Mouse (Mus musculus): ENCODE measurements around the gene Eno1. TPM values are rescaled to one million over a fixed set of nuclear protein-coding genes. Genes with fewer than 3 reads are reported as not detected.

The Eno1 gene
- total RNA-seq, 2 experiments from 2014 or later = 416 to 459 TPM

DNA sequence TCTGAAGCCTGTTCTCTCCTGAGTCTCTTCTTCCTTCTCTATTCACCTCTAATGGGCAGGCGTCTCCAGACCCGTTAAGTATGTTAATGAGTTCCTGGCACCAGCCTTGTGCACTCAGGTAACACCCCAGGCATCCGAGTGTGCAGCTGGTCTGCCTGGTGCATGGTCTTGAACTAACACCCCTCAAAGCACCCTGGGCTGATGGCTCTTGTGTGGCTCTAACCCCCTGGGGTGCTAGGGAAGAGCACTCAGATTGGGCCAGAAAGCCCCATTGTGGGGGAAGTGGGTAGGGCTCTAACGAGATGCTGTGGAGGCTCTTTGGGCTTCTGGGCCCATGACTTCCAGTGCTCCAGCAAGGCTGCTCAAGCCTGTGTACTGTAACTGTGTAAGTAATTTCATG lies 5.2 kb downstream of the Eno1 start:
- no peak for DNase-seq (ENCODE audit: low spot score in 2 of 2)
- intact Hi-C loops (cut with DNase I) = no loop called here

DNA sequence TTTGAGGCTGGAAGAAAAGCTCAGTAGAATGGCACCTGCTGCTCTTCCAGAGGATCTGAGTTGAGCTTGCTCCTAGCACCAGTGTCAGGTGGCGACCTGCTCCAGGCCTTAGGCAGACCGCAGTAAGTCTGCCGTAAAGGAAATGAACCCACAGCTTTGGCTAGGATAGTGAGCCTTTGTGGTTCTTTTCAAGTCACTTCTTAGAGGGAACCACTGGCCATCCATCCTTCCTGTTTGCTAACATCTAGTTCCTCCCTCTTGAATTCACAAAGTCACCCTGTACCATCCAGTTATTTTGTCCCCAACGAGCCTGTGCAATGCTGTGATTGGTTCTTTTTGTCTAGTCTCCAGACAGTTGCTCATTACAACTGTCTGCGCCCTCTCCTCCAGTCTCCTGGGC lies 6.2 kb downstream of the Eno1 start:
- DNase-seq (ENCODE audit: low spot score in 2 of 2) = no peak
- intact Hi-C loops (cut with DNase I) = no loop called here

- intact Hi-C loops (cut with DNase I) = no loop called here
These were observed 9.4 kb downstream of the Eno1 start for GRCm38 (mm10) chr4:150245876-150246275.

GRCm38 (mm10) chr4:150248009-150248408 lies 11.5 kb downstream of the Eno1 start:
- DNase-seq (ENCODE audit: low spot score in 2 of 2) = peak; percentile 59 to 64
- intact Hi-C loops (cut with DNase I) = loop anchor here (2.0 kb wide), 1 partner anchor 71 kb away; no protein-coding TSS in a partner anchor

More at GRCm38 (mm10) chr4:150245876-150246275, 9.4 kb downstream of the Eno1 start:
- no peak for DNase-seq (ENCODE audit: low spot score in 2 of 2)

DNA sequence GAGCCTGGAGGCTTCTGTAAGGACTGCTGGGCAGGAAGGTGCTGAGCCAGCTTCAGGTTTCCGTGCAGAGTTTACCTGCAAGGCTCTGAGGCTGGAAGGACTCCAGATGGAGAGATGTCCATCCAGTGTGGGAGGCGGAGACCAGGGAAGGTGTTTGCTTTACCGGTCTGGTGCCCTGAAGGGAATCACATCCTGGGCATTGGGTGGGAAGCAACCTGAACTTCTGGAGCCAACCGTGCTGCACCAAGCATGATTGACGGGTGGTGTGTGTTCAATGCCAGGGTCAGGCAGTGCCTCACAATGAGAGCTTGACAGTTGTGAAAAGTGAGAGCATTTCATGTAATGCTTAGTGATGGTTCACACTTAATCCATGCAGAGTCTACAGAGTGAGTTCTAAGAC lies 12.4 kb downstream of the Eno1 start:
- no peak for DNase-seq (ENCODE audit: low spot score in 2 of 2)
- intact Hi-C loops (cut with DNase I) = loop anchor here (2.0 kb wide), 1 partner anchor 72 kb away; no protein-coding TSS in a partner anchor

- no peak for DNase-seq (ENCODE audit: low spot score in 2 of 2)
- intact Hi-C loops (cut with DNase I) = loop anchor here (2.0 kb wide), 1 partner anchor 73 kb away; no protein-coding TSS in a partner anchor
These were observed 13.3 kb downstream of the Eno1 start for GRCm38 (mm10) chr4:150249731-150250270.

DNA sequence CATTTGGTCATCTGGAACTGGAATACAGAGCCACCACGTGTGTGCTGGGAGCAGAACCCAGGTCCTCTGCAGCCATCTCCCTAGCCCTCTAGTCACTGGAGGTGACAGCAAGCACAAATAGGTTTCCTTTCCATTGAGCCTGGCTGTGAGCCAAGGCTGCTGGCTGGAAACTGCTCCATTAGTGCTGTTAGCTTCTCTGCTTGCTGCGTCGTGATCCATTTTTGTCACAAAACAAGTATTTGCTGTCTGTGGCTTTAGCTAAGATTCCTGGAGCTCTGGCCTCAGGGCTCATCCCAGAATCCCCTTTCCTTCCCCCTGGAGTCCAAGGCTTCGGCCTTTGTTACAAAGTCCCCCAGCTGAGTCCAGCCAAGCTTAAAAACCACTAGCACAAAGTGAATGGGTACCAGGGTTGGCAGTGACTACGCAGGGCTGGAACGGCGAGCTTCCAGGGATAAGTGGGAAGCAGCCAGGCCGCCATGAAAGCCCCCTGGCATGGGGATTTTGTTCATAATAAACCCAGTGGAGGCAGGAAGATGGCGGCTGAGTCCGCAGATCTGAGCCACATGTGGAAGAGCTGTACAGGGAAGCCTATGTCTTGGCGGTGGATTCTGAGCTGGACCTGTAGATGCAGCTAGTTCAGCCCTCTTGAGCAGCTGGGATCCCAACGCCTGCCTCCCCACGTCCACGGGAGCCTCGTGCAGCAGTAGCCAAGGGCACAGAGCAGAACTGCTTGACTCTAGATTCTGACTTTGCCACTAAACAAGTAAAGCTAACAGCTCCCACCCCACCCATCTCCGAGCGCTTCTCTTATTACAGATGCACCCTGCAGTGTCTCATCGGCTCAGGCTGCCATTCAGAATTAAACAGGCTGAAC lies 14.3 kb downstream of the Eno1 start:
- DNase-seq (ENCODE audit: low spot score in 2 of 2) = no peak
- intact Hi-C loops (cut with DNase I) = no loop called here

DNA sequence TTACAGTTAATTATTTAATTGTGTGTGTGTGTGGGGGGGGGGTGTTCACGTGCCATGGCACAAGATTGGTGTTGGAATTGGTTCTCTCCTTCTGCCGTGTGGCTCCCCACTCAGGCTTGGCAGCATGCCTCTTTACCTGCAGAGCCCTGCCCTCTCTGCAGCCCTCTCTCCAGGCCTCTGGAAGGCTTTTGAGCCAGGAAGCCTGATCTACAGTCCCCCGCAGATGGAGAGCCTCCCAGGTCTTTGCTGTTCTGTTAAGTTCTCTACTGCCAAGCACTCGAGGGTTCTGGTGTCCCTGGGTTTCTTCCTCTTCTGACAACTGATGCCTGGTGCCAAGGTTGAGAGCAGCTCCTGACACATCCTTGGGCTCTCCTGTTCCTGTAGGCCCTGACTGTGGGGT lies 17.9 kb downstream of the Eno1 start:
- intact Hi-C loops (cut with DNase I) = no loop called here
- no peak for DNase-seq (ENCODE audit: low spot score in 2 of 2)

DNA sequence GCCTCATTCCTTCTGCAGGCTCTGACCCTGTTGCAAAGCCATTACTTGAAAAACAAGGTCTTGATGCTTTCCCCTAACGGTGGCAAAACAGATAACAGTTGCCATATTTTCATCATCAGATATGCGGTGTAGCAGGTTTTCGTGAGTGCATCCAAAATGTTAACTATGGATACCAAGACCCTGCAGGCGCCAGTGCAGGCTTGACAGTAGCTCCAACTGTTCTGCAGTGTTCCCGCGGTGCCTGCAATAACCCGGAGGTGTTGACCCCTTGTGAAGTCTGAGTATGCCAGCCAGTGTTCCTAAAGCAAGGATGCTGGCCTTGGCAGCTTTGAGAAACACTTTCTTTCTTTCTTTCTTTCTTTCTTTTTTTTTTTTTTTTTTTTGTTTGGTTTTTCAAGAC lies 18.7 kb downstream of the Eno1 start:
- intact Hi-C loops (cut with DNase I) = no loop called here
- no peak for DNase-seq (ENCODE audit: low spot score in 2 of 2)

GRCm38 (mm10) chr4:150257252-150258204 lies 21.0 kb downstream of the Eno1 start:
- intact Hi-C loops (cut with DNase I) = loop anchor here (2.0 kb wide), 1 partner anchor 207 kb away; no protein-coding TSS in a partner anchor
- DNase-seq (ENCODE audit: low spot score in 2 of 2) = peak; percentile 53 to 60

DNA sequence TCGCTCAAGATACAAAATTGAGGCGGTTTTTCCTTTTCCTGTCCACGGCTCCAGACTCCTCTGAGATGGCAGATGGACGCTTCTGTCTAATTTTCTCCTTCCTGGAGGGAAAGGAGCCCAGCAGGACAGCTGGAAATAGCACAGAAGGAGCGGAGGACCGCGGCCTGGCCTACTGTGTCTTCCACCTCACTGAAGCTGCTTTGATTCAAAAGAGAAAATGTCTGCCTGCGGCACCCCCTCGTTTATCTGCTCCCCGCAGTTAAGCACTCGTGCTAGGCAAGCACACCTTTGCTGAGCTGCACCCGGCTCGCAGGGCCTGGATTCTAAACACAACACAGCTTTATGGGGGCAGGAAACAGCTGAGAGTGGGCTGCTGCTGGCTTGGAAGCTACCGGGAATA lies 21.9 kb downstream of the Eno1 start:
- DNase-seq (ENCODE audit: low spot score in 2 of 2) = peak in 1 of 2 experiments; percentile 40
- intact Hi-C loops (cut with DNase I) = no loop called here

GRCm38 (mm10) chr4:150259577-150259976 lies 23.1 kb downstream of the Eno1 start:
- no peak for DNase-seq (ENCODE audit: low spot score in 2 of 2)
- intact Hi-C loops (cut with DNase I) = no loop called here

DNA sequence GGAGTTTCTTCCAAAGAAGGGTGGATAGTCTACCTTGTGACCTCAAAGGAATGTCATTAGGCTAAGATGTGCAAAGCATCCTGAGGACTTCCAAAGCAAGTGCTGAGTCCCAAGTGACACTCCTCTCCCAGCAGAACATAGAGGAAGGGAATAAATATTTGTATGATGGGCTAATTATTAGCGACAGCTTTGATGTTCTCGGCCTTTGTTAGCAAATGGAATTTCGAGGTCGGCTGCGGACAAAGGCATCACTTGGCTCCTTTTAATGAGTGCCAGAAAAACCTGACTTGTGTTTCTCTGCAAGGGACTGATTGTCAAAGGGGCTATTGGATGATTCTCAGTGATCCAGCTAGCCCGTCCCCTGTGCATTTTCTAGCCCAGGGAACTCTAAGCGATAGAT lies 23.6 kb downstream of the Eno1 start:
- DNase-seq (ENCODE audit: low spot score in 2 of 2) = no peak
- intact Hi-C loops (cut with DNase I) = no loop called here

DNA sequence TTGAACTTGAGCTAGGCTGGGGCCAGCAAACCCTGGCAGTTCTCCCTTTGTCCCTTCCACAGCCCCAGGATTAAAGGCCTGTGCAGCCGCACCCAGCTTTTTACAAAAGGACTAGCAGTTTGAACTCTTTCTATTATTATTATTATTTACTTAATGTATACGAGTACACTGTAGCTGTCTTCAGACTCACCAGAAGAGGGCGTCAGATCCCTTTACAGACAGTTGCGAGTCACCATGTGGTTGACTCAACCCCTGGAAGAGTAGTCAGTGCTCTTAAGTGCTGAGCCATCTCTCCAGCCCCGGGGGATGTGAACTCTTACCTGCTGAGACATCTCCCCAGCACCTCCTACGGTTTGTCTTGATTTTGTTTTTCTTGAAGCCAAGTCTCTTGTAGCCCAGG lies 24.2 kb downstream of the Eno1 start:
- DNase-seq (ENCODE audit: low spot score in 2 of 2) = no peak
- intact Hi-C loops (cut with DNase I) = no loop called here

GRCm38 (mm10) chr4:150262301-150262700 lies 25.8 kb downstream of the Eno1 start:
- intact Hi-C loops (cut with DNase I) = no loop called here
- DNase-seq (ENCODE audit: low spot score in 2 of 2) = no peak

GRCm38 (mm10) chr4:150264903-150265302 lies 28.4 kb downstream of the Eno1 start:
- intact Hi-C loops (cut with DNase I) = no loop called here
- DNase-seq (ENCODE audit: low spot score in 2 of 2) = no peak

DNA sequence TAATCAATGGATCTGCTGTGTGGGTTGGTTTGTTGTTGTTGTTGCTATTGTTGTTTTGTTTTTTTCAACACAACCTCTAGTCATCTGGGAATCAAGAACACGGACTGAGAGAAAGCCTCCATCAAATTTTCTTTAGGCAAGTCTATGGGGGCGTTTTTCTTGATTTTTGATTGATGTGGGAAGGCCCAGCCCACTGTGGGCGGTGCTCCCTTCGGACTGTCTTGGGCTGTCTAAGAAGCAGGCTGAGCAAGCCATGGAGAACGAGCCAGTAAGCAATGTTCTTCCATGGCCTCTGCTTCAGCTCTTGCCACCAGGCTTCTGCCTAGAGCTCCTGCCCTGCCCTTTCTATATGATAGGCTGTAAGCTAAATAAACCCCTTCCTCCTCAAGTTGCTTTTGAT lies 28.9 kb downstream of the Eno1 start:
- intact Hi-C loops (cut with DNase I) = no loop called here

GRCm38 (mm10) chr4:150266655-150267223 lies 30.2 kb downstream of the Eno1 start:
- intact Hi-C loops (cut with DNase I) = no loop called here
- DNase-seq (ENCODE audit: low spot score in 2 of 2) = no peak

More for the DNA sequence above, 28.9 kb downstream of the Eno1 start:
- DNase-seq (ENCODE audit: low spot score in 2 of 2) = no peak

All from left cerebral cortex, postnatal 36 days (tissue).